Mouse (Mus musculus) hindbrain, embryonic 14.5 days (tissue): ENCODE measurements around the gene Ugt2b38. TPM values are rescaled to one million over a fixed set of nuclear protein-coding genes. Genes with fewer than 3 reads are reported as not detected.
"Not testable (repeated sequence)": the region's sequence is repeated elsewhere in the genome, so short reads cannot be mapped to it uniquely, and the experiment has no call there.

Experiments used
- ATAC-seq: fragments of 200-750 bp; cut with Nextera tagmentation; 2 replicates; pipeline ENCODE4 v1.8.0; 2017; ENCODE audit warnings: moderate number of reproducible peaks, mild to moderate bottlenecking, moderate TSS enrichment, moderate library complexity; ENCODE audit not compliant: low FRiP score
- DNase-seq: peaks from one replicate; pipeline ENCODE4 v3.0.0-alpha.2; 2015; ENCODE audit warnings: low spot score
- H3K27ac ChIP-seq: fragments of 300-500 bp; sonication (generic); 2 replicates; pipeline ENCODE4 v1.5.1; 2014; ENCODE audit warnings: mild to moderate bottlenecking, moderate library complexity
- H3K27me3 ChIP-seq: fragments of 300-500 bp; sonication (generic); 2 replicates; pipeline ENCODE4 v1.6.1; 2014; ENCODE audit warnings: mild to moderate bottlenecking, low read length, mixed read lengths; ENCODE audit not compliant: control insufficient read depth, insufficient read depth
- H3K36me3 ChIP-seq: fragments of 300-500 bp; sonication (generic); replicated peaks from 2 replicates; pipeline ENCODE4 v1.6.1; 2014; ENCODE audit not compliant: control insufficient read depth, insufficient read depth
- H3K4me1 ChIP-seq: fragments of 300-500 bp; sonication (generic); replicated peaks from 2 replicates; pipeline ENCODE4 v1.6.1; 2014; ENCODE audit warnings: antibody characterized with exemption, low read length, mixed read lengths; ENCODE audit not compliant: control insufficient read depth, insufficient read depth
- H3K4me2 ChIP-seq: fragments of 300-500 bp; sonication (generic); replicated peaks from 2 replicates; pipeline ENCODE4 v1.6.1; 2014; ENCODE audit warnings: mild to moderate bottlenecking, moderate library complexity
- H3K4me3 ChIP-seq: fragments of 300-500 bp; sonication (generic); replicated peaks from 2 replicates; pipeline ENCODE4 v1.5.1; 2014; ENCODE audit warnings: mild to moderate bottlenecking, low read length
- H3K9ac ChIP-seq: fragments of 300-500 bp; sonication (generic); 2 replicates; pipeline ENCODE4 v1.6.1; 2014
- H3K9me3 ChIP-seq: fragments of 300-500 bp; sonication (generic); 2 replicates; pipeline ENCODE4 v1.6.1; 2016; ENCODE audit warnings: low read length; ENCODE audit not compliant: control insufficient read depth
- WGBS: fragments of 180-500 bp; shearing (Covaris S2); extraction: QIAGEN DNeasy Blood & Tissue Kit; methylation state at CpG from one replicate; pipeline ENCODE4 v1.1.7; 2014; 5-methylcytosine and 5-hydroxymethylcytosine counted together
- polyA plus RNA-seq: library from polyadenylated mRNA; unstranded; fragments of >200 nt; fragmentation: Nextera tagmentation; extraction: Ambion mirVana; gene quantifications from 2 replicates; pipeline ENCODE4 v1.2.1, GENCODE M21; 2014

The Ugt2b38 gene
- polyA plus RNA-seq: not detected in 2 replicates

DNA sequence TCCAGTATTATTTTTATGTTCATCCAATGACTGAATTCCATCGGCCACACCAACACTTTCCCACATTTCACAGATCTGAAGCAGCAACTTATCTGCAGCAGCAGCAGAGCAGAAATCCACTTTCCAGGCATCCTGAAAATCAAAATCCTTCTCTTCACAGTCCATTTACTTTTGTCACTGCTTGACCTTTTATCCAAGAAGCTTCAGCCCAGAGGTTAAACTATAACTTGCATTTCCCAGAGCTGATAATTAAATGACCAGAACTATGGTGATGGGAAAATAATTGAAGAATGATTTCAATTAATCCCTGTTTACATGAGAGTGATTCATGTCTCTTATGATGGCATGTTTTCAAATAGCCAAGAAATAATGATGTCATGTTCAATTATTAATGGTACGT lies at the start of gene Ugt2b38:
TSS of gene Ugt2b38 (minus strand) at position 163 of the 400 bp plus-strand sequence.
- not testable (repeated sequence) for H3K27ac ChIP-seq, H3K4me1 ChIP-seq, H3K9me3 ChIP-seq, H3K4me2 ChIP-seq, H3K4me3 ChIP-seq, H3K9ac ChIP-seq, DNase-seq, H3K36me3 ChIP-seq, H3K27me3 ChIP-seq, ATAC-seq
- WGBS: 96% methylated on average over 1 of the region's 2 CpGs

DNA sequence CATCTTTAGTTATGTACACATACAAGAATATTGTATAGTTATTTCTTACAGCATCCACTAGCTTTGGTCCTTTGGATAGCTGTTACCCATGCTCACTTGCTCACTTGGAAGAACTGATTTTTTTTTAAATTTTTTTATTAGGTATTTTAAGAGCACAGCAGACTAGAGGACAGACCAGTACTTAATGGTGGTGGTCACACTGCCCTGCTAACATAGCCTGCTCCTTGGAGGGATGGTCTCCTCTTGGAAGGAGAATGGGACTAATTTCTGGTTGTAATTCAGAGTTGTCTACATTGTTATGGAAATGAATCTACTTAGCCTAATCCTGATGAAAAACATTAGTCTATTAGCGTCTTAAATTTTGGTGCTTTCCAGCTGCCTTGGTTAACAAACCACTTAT lies 34.8 kb upstream of the Ugt2b38 start:
- H3K36me3 ChIP-seq: no peaks in the 10 kb centered on the region
- no peaks in the 10 kb centered on the region for H3K9me3 ChIP-seq
- H3K4me3 ChIP-seq: no peak overlapping the region
- H3K27me3 ChIP-seq: no peaks in the 10 kb centered on the region
- no peak overlapping the region for H3K9ac ChIP-seq
- H3K27ac ChIP-seq: no peak overlapping the region
- no peak overlapping the region for H3K4me2 ChIP-seq
- H3K4me1 ChIP-seq: no peaks in the 10 kb centered on the region
- ATAC-seq: no peak
- 36% methylated on average over 1 of the region's 1 CpGs for WGBS
- DNase-seq: no peak

DNA sequence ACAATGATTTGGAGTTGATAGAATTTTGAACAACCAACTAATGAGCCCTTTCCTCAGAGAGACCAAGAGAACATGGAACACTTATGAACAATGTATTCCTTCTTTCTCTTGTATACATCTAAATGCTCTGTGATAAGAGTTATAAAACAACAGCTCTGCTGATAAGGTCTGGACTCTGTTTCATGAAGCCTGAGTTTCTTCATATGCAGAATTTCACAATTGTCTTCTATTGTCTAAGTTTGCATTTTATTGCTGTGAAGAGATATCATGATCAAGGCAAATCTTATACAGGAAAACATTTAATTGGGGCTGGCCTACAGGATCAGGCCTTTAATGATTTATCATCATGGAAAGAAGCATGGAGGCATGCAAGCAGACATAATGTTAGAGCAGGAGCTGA lies 33.7 kb upstream of the Ugt2b38 start:
- no peaks in the 10 kb centered on the region for H3K4me1 ChIP-seq
- DNase-seq (no peak), ATAC-seq (no peak)
- no peak overlapping the region for H3K4me2 ChIP-seq
- no peak overlapping the region for H3K4me3 ChIP-seq
- H3K27ac ChIP-seq: no peak overlapping the region
- H3K36me3 ChIP-seq: no peaks in the 10 kb centered on the region
- no peak overlapping the region for H3K9ac ChIP-seq
- H3K27me3 ChIP-seq: no peaks in the 10 kb centered on the region
- no peaks in the 10 kb centered on the region for H3K9me3 ChIP-seq

DNA sequence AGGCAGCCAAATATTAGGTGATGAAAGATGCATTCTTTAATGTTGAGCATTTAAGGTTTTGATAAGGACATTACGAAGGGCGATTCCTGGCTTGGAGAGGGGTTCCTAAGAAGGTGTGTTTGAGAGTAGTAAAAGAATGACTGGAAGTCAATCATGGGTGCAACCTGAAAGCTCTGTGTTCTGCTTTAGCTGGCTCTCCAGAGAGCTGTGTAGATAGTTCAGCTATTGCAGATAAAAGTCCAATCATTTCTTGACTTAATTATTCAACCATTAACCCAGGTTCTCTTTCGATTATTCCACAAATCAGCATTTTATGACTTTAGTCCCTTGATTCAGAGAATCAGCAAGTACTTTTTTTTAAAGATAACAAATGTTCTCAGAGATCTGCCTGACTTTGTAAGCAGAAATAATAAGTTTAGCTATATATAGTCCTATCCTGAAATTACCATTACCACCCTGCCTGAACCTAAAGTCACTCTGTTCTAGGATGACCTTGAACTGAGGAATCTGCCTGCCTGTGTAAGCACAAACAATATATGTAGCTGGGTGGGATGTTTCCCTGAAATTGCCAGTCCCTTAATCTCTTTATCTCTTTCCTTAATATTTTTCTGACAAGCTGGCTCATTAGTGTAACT lies 32.3 kb upstream of the Ugt2b38 start:
- H3K9me3 ChIP-seq: no peaks in the 10 kb centered on the region
- H3K4me2 ChIP-seq: no peak overlapping the region
- H3K27me3 ChIP-seq: no peaks in the 10 kb centered on the region
- H3K4me3 ChIP-seq: no peak overlapping the region
- no peaks in the 10 kb centered on the region for H3K36me3 ChIP-seq
- no peak overlapping the region for H3K9ac ChIP-seq
- no peak for ATAC-seq
- no peak for DNase-seq
- WGBS: 93% methylated on average over 3 of the region's 3 CpGs
- no peaks in the 10 kb centered on the region for H3K4me1 ChIP-seq
- H3K27ac ChIP-seq: no peak overlapping the region

DNA sequence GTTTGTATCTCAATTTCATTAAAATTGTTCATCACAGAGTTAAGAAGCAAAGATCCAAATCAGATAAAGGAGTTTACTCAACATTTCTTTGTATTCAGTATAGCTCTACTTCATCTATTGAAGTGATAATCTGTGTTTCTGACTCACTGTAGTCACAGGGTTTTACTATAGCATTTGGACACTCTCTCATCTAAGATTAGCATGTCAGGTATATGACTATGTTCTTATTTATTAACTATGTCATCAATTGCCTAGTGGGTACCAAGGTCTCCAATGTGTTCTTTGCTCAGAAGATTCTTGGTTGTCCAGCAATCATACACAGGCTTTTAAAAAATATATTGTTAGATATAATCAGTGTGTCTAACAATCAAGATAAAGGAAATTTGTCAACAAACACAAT lies 31.5 kb upstream of the Ugt2b38 start:
- H3K9me3 ChIP-seq: no peaks in the 10 kb centered on the region
- H3K27me3 ChIP-seq: no peaks in the 10 kb centered on the region
- H3K4me3 ChIP-seq: no peak overlapping the region
- no peak for ATAC-seq
- H3K4me1 ChIP-seq: no peaks in the 10 kb centered on the region
- H3K4me2 ChIP-seq: no peak overlapping the region
- no peaks in the 10 kb centered on the region for H3K36me3 ChIP-seq
- no peak for DNase-seq
- no peak overlapping the region for H3K27ac ChIP-seq
- H3K9ac ChIP-seq: no peak overlapping the region

DNA sequence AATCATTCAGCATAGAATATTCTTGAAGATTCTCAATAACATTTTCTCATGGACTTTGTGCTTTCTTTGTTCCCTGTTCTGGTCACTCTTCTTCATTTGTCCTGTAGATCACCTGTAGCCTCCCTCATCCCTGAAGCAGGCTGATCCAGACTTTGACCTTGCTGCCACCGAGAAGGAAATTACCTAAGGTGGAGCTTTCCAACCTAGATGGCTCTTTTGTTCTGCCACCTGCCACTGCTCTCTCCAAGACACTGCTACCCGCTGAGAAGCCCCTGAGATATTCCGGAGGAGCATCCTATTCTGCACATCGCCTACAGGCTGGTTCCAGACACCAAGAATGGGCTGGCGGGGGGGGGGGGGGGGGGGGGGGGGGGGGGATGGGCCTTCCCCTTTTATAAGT lies 28.5 kb upstream of the Ugt2b38 start:
- not testable (repeated sequence) for H3K4me1 ChIP-seq, H3K27ac ChIP-seq, H3K27me3 ChIP-seq, ATAC-seq, H3K9ac ChIP-seq, H3K36me3 ChIP-seq, DNase-seq, H3K9me3 ChIP-seq, H3K4me3 ChIP-seq, H3K4me2 ChIP-seq
- WGBS: 81% methylated on average over 4 of the region's 5 CpGs

DNA sequence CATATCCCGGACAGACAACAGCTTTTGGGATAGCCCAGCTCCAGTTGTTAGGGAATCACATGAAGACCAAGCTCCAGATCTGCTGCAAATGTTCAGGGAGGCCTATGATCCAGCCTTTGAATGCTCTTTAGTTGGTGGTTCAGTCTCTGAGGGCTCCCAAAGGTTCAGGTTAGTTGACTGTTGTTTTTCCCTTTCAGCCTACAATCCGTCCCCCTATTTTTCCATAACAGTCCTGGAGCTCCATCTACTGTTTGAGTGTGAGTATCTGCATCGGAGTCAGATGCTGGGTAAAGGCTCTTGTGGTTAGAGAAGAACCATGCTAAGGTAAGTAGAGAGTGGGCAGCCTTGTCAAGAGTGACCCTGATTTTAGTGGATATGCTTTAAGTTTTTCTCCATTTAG lies 12.3 kb upstream of the Ugt2b38 start:
- Histone ChIP-seq H3K27me3 (no peaks in the 10 kb centered on the region), H3K4me2 (no peak overlapping the region), H3K9ac (no peak overlapping the region), H3K9me3 (no peaks in the 10 kb centered on the region), H3K27ac (no peak overlapping the region), H3K4me1 (no peaks in the 10 kb centered on the region), H3K4me3 (no peak overlapping the region), H3K36me3 (no peaks in the 10 kb centered on the region)
- DNase-seq: peak; percentile 55
- 43% methylated on average over 3 of the region's 3 CpGs for WGBS
- no peak for ATAC-seq

DNA sequence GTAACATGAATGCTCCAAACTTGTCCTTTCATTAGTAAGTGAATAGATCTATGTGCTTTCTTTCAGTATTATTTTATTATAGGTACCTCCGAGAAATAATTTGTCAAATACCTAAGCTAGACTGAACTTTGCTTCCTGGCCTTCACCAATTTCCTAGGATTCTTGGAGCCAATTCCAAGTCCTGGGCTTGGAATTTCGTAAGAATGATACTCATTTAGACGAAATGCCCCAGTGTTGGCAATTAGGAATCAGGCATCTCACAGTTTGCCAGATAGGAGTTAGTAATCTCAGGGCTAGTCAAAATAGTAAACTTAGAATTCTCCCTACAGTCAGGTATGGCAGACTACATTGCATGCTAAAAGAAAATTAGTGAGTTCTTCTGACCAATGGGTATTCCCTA lies 1.7 kb upstream of the Ugt2b38 start:
- H3K9ac ChIP-seq: no peak overlapping the region

DNA sequence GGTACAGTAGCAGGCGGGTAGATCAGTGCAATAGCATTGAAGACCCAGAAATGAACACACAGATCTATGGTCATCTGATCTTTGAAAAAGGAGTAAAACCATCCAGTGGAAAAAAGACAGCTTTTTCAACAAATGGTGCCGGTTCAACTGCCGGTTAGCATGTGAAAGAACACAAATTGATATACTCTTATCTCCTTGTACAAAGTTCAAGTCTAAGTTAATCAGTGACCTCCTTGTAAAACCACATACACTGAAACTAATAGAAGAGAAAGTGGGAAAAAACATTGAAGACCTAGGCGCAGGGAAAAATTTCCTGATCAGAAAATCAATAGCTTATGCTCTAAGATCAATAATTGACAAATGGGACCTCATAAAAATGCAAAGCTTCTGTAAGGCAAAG lies 27.0 kb downstream of the Ugt2b38 start:
- no peak overlapping the region for H3K27ac ChIP-seq
- WGBS: 93% methylated on average over 4 of the region's 4 CpGs
- H3K9ac ChIP-seq: no peak overlapping the region
- H3K4me1 ChIP-seq: no peaks in the 10 kb centered on the region
- no peaks in the 10 kb centered on the region for H3K9me3 ChIP-seq
- ATAC-seq (no peak), DNase-seq (no peak)
- H3K4me2 ChIP-seq: no peak overlapping the region
- H3K27me3 ChIP-seq: no peaks in the 10 kb centered on the region
- H3K4me3 ChIP-seq: no peak overlapping the region
- H3K36me3 ChIP-seq: no peaks in the 10 kb centered on the region

More for the DNA sequence above, 1.7 kb upstream of the Ugt2b38 start:
- Histone ChIP-seq H3K9me3 (no peaks in the 10 kb centered on the region), H3K4me1 (no peaks in the 10 kb centered on the region), H3K36me3 (no peaks in the 10 kb centered on the region), H3K27ac (no peak overlapping the region), H3K4me2 (no peak overlapping the region), H3K4me3 (no peak overlapping the region), H3K27me3 (no peaks in the 10 kb centered on the region)
- DNase-seq (no peak), ATAC-seq (no peak)
- 89% methylated on average over 3 of the region's 3 CpGs for WGBS

DNA sequence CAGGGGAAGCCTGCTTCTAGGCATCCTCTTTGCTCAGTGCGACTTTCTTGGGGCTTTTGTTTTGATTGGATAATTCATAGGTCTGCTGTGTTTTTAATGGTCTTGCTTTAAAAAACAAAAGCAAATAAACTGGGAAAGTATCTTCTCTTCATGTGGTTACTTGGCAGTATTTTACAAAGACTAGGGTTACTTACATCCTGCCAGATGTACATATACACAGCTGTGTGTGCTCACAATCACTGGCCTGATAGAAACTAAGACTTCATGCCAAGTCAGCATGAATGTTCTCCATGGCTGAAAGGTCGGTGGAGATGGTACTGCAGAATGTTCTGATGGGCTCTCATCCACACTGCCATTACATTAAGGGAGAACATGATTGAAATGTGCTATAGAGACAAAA lies 33.2 kb downstream of the Ugt2b38 start:
- WGBS: 87% methylated on average over 2 of the region's 2 CpGs
- no peak overlapping the region for H3K4me3 ChIP-seq
- no peaks in the 10 kb centered on the region for H3K27me3 ChIP-seq
- DNase-seq (no peak), ATAC-seq (no peak)
- no peaks in the 10 kb centered on the region for H3K4me1 ChIP-seq
- no peak overlapping the region for H3K27ac ChIP-seq
- H3K4me2 ChIP-seq: no peak overlapping the region
- H3K36me3 ChIP-seq: no peaks in the 10 kb centered on the region
- H3K9ac ChIP-seq: no peak overlapping the region
- H3K9me3 ChIP-seq: no peaks in the 10 kb centered on the region
